Mouse (Mus musculus) ES-E14 (cell line): ENCODE data around the gene Fnbp1.
A peak's percentile ranks its signal among the peaks of the same experiment; 100 is the strongest.

Experiments
- CHD2 ChIP-seq: IDR thresholded peaks from 2 replicates; pipeline ENCODE4 v1.6.1; 2014; ENCODE audit warnings: mild to moderate bottlenecking, low read depth, low read length, inconsistent platforms
- HCFC1 ChIP-seq: IDR thresholded peaks from 2 replicates; pipeline ENCODE4 v1.6.1; 2012; ENCODE audit warnings: low read length, inconsistent platforms, borderline replicate concordance; ENCODE audit not compliant: insufficient read depth
- MAFK ChIP-seq: IDR thresholded peaks from 2 replicates; pipeline ENCODE4 v1.6.1; 2014; ENCODE audit warnings: mild to moderate bottlenecking, low read depth, low read length, inconsistent platforms; ENCODE audit not compliant: insufficient read depth
- ZC3H11A ChIP-seq: IDR thresholded peaks from 2 replicates; pipeline ENCODE4 v1.6.1; 2012; ENCODE audit warnings: low read depth, mild to moderate bottlenecking, inconsistent platforms, low read length, borderline replicate concordance

DNA sequence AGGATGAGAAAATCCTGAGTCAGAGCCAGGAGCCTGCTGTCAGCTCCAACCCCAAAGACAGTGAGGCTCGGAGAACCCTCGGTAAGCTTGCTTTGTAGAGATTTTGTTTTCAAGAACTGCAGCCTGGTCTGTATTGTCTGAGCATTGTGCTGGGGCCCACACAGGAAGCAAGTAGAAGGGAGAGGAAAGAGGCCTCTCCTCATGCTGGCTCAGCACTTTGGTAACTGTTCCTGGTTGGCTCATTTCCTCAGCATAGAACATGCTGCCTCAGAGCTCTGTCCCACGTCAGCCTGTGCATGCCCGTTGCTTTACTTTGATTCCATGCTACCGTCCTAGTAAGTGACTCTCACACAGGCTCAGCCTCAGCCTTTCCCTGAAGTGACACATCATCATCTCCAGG, 30.2 kb upstream of the Fnbp1 start:
- TF ChIP-seq ZC3H11A = no peak
- TF ChIP-seq MAFK = peak; percentile 59; the same call in 1 of the 2 replicates
- TF ChIP-seq CHD2 = no peak
- no peak for TF ChIP-seq HCFC1
